Mouse (Mus musculus) MEL (cell line): ENCODE measurements around the gene Rpl6. TPM values are rescaled to one million over a fixed set of nuclear protein-coding genes. Genes with fewer than 3 reads are reported as not detected.
A peak's percentile ranks its signal among the peaks of the same experiment; 100 is the strongest.

ENCODE experiments used
- DNase-seq: peaks from one replicate; pipeline ENCODE4 v3.0.0; 2011; ENCODE audit warnings: low read depth, low spot score
- H3K27ac ChIP-seq: 2 replicates; pipeline ENCODE4 v1.5.1; 2012; ENCODE audit warnings: low read depth, mild to moderate bottlenecking, control low read depth, low read length, moderate library complexity; ENCODE audit not compliant: control insufficient read depth
- H3K27me3 ChIP-seq, 2 experiments: fragments of 150-350 bp in 1 of 2; sonication (generic) in 1 of 2; 2 replicates each; pipeline ENCODE4 v1.6.1; 2012; ENCODE audit warnings: low read length in 2 of 2, mild to moderate bottlenecking in 2 of 2, improper control_type of control experiment in 1 of 2, moderate library complexity in 1 of 2; ENCODE audit not compliant: insufficient read depth in 2 of 2, control insufficient read depth in 1 of 2
- H3K36me3 ChIP-seq, 2 experiments: 2 replicates each; pipeline ENCODE4 v1.6.1; 2012 to 2014; ENCODE audit warnings: low read length in 2 of 2, improper control_type of control experiment in 1 of 2, inconsistent platforms in 1 of 2, mild to moderate bottlenecking in 1 of 2; ENCODE audit not compliant: insufficient read depth in 2 of 2, control insufficient read depth in 1 of 2
- H3K4me1 ChIP-seq, 2 experiments: fragments of 150-350 bp in 1 of 2; sonication (generic) in 1 of 2; 2 replicates each; pipeline ENCODE4 v1.6.1; 2012; ENCODE audit warnings: low read length in 2 of 2, improper control_type of control experiment in 1 of 2, mild to moderate bottlenecking in 1 of 2; ENCODE audit not compliant: insufficient read depth in 2 of 2, control insufficient read depth in 1 of 2
- H3K4me3 ChIP-seq, 2 experiments: fragments of 150-350 bp in 1 of 2; sonication (generic) in 1 of 2; 2 replicates each; pipeline ENCODE4 v1.5.1; 2012; ENCODE audit warnings: low read depth in 2 of 2, low read length in 2 of 2, mild to moderate bottlenecking in 2 of 2, moderate library complexity in 2 of 2, control low read depth in 1 of 2, improper control_type of control experiment in 1 of 2; ENCODE audit not compliant: control insufficient read depth in 1 of 2, insufficient read depth in 1 of 2
- H3K79me2 ChIP-seq: 2 replicates; pipeline ENCODE4 v1.6.1; 2012; ENCODE audit warnings: mild to moderate bottlenecking, low read length, moderate library complexity; ENCODE audit not compliant: control insufficient read depth, poor library complexity, insufficient read depth
- H3K9ac ChIP-seq: 2 replicates; pipeline ENCODE4 v1.6.1; 2012; ENCODE audit warnings: low read depth, mild to moderate bottlenecking, control low read depth, low read length, moderate library complexity; ENCODE audit not compliant: control insufficient read depth, poor library complexity, severe bottlenecking
- H3K9me3 ChIP-seq: fragments of 150-350 bp; sonication (generic); replicated peaks from 2 replicates; pipeline ENCODE4 v1.6.1; 2012; ENCODE audit warnings: mild to moderate bottlenecking, low read length, improper control_type of control experiment, moderate library complexity; ENCODE audit not compliant: insufficient read depth
- BHLHE40 ChIP-seq: IDR thresholded peaks from 2 replicates; pipeline ENCODE4 v1.6.1; 2012; ENCODE audit warnings: low read depth, mild to moderate bottlenecking, inconsistent platforms, low read length, improper control_type of control experiment, borderline replicate concordance
- CHD1 ChIP-seq: IDR thresholded peaks from 2 replicates; pipeline ENCODE4 v1.6.1; 2012; ENCODE audit warnings: low read depth, mild to moderate bottlenecking, inconsistent platforms, low read length, improper control_type of control experiment
- CHD2 ChIP-seq: IDR thresholded peaks from 2 replicates; pipeline ENCODE4 v1.6.1; 2011; ENCODE audit warnings: low read length, improper control_type of control experiment
- CTCF ChIP-seq, 3 experiments: IDR thresholded peaks in 2 of 3; conservative IDR thresholded peaks in 1 of 3; 2 replicates each; pipeline ENCODE4 v1.5.1; 2011 to 2012; ENCODE audit warnings: low read length in 3 of 3, low read depth in 2 of 3, mild to moderate bottlenecking in 2 of 3, improper control_type of control experiment in 1 of 3, inconsistent platforms in 1 of 3, mixed read lengths in 1 of 3, moderate library complexity in 1 of 3; ENCODE audit not compliant: control insufficient read depth in 1 of 3, insufficient read depth in 1 of 3, poor library complexity in 1 of 3, severe bottlenecking in 1 of 3
- E2F4 ChIP-seq: IDR thresholded peaks from 2 replicates; pipeline ENCODE4 v1.6.1; 2011; ENCODE audit warnings: low read depth, low read length, improper control_type of control experiment, borderline replicate concordance
- ELF1 ChIP-seq: IDR thresholded peaks from 2 replicates; pipeline ENCODE4 v1.6.1; 2014; ENCODE audit warnings: low read depth, mild to moderate bottlenecking, inconsistent platforms, low read length, improper control_type of control experiment, moderate library complexity
- EP300 ChIP-seq, 2 experiments: IDR thresholded peaks; 2 replicates each; pipeline ENCODE4 v1.6.1; 2011; ENCODE audit warnings: improper control_type of control experiment in 2 of 2, low read length in 2 of 2, low read depth in 1 of 2, mild to moderate bottlenecking in 1 of 2
- ETS1 ChIP-seq: IDR thresholded peaks from 2 replicates; pipeline ENCODE4 v1.6.1; 2012; ENCODE audit warnings: low read depth, mild to moderate bottlenecking, inconsistent platforms, low read length, improper control_type of control experiment, moderate library complexity
- GABPA ChIP-seq: IDR thresholded peaks from 2 replicates; pipeline ENCODE4 v1.6.1; 2012; ENCODE audit warnings: low read depth, mild to moderate bottlenecking, inconsistent platforms, low read length, improper control_type of control experiment, moderate library complexity
- GATA1 ChIP-seq: IDR thresholded peaks from 2 replicates; pipeline ENCODE4 v1.6.1; 2011; ENCODE audit warnings: low read depth, low read length, improper control_type of control experiment
- HCFC1 ChIP-seq: IDR thresholded peaks from 2 replicates; pipeline ENCODE4 v1.6.1; 2012; ENCODE audit warnings: low read depth, mild to moderate bottlenecking, inconsistent platforms, low read length, improper control_type of control experiment, moderate library complexity
- JUND ChIP-seq: IDR thresholded peaks from 2 replicates; pipeline ENCODE4 v1.6.1; 2011; ENCODE audit warnings: low read depth, mild to moderate bottlenecking, improper control_type of control experiment, low read length
- KAT2A ChIP-seq: conservative IDR thresholded peaks from 2 replicates; pipeline ENCODE4 v1.6.1; 2012; ENCODE audit warnings: low read depth, low read length, improper control_type of control experiment, inconsistent platforms
- MAFK ChIP-seq: IDR thresholded peaks from 2 replicates; pipeline ENCODE4 v1.6.1; 2011; ENCODE audit warnings: low read depth, mild to moderate bottlenecking, low read length, improper control_type of control experiment, borderline replicate concordance
- MAX ChIP-seq: IDR thresholded peaks from 2 replicates; pipeline ENCODE4 v1.6.1; 2011; ENCODE audit warnings: low read length, improper control_type of control experiment
- MAZ ChIP-seq: IDR thresholded peaks from 2 replicates; pipeline ENCODE4 v1.6.1; 2012; ENCODE audit warnings: low read depth, mild to moderate bottlenecking, inconsistent platforms, low read length, improper control_type of control experiment
- MEF2A ChIP-seq: IDR thresholded peaks from 2 replicates; pipeline ENCODE4 v1.6.1; 2014; ENCODE audit warnings: low read depth, mild to moderate bottlenecking, inconsistent platforms, low read length, improper control_type of control experiment; ENCODE audit not compliant: poor library complexity, insufficient replicate concordance, severe bottlenecking; ENCODE audit errors: extremely low read depth
- MXI1 ChIP-seq: IDR thresholded peaks from 2 replicates; pipeline ENCODE4 v1.6.1; 2011; ENCODE audit warnings: mild to moderate bottlenecking, low read depth, low read length, improper control_type of control experiment
- MYB ChIP-seq: IDR thresholded peaks from 2 replicates; pipeline ENCODE4 v1.6.1; 2011; ENCODE audit warnings: mild to moderate bottlenecking, low read depth, low read length, improper control_type of control experiment
- MYC ChIP-seq: IDR thresholded peaks from 2 replicates; pipeline ENCODE4 v1.6.1; 2011; ENCODE audit warnings: low read depth, mild to moderate bottlenecking, low read length, improper control_type of control experiment, moderate library complexity
- NELFE ChIP-seq: IDR thresholded peaks from 2 replicates; pipeline ENCODE4 v1.6.1; 2011; ENCODE audit warnings: low read depth, low read length, improper control_type of control experiment
- NRF1 ChIP-seq: IDR thresholded peaks from 2 replicates; pipeline ENCODE4 v1.6.1; 2014; ENCODE audit warnings: low read depth, mild to moderate bottlenecking, inconsistent platforms, low read length, improper control_type of control experiment, moderate library complexity; ENCODE audit not compliant: poor library complexity, insufficient read depth, severe bottlenecking
- POLR2A ChIP-seq, 2 experiments: IDR thresholded peaks; 2 replicates each; pipeline ENCODE4 v1.6.1; 2011 to 2012; ENCODE audit warnings: low read length in 2 of 2, mild to moderate bottlenecking in 2 of 2, control low read depth in 1 of 2, improper control_type of control experiment in 1 of 2, low read depth in 1 of 2, moderate library complexity in 1 of 2; ENCODE audit not compliant: control insufficient read depth in 1 of 2, insufficient read depth in 1 of 2, poor library complexity in 1 of 2
- POLR2AphosphoS2 ChIP-seq: IDR thresholded peaks from 2 replicates; pipeline ENCODE4 v1.6.1; 2011; ENCODE audit warnings: low read length, improper control_type of control experiment
- POLR2AphosphoS5 ChIP-seq: IDR thresholded peaks from 2 replicates; pipeline ENCODE4 v1.6.1; 2012; ENCODE audit warnings: low read depth, borderline replicate concordance, mild to moderate bottlenecking, inconsistent platforms, low read length, moderate library complexity, mixed read lengths
- RAD21 ChIP-seq: IDR thresholded peaks from 2 replicates; pipeline ENCODE4 v1.6.1; 2011; ENCODE audit warnings: mild to moderate bottlenecking, low read depth, low read length, improper control_type of control experiment
- RCOR1 ChIP-seq: IDR thresholded peaks from 2 replicates; pipeline ENCODE4 v1.6.1; 2012; ENCODE audit warnings: low read depth, mild to moderate bottlenecking, inconsistent platforms, low read length, improper control_type of control experiment
- SIN3A ChIP-seq: IDR thresholded peaks from 2 replicates; pipeline ENCODE4 v1.6.1; 2012; ENCODE audit warnings: low read length, improper control_type of control experiment, inconsistent platforms
- SMC3 ChIP-seq: IDR thresholded peaks from 2 replicates; pipeline ENCODE4 v1.6.1; 2011; ENCODE audit warnings: low read depth, low read length, improper control_type of control experiment
- TAL1 ChIP-seq: IDR thresholded peaks from 2 replicates; pipeline ENCODE4 v1.6.1; 2012; ENCODE audit warnings: mild to moderate bottlenecking, inconsistent platforms, low read length, moderate library complexity, mixed read lengths
- TBP ChIP-seq: IDR thresholded peaks from 2 replicates; pipeline ENCODE4 v1.8.0; 2011; ENCODE audit warnings: low read depth, low read length, improper control_type of control experiment
- UBTF ChIP-seq: IDR thresholded peaks from 2 replicates; pipeline ENCODE4 v1.6.1; 2012; ENCODE audit warnings: low read depth, mild to moderate bottlenecking, inconsistent platforms, low read length, improper control_type of control experiment, moderate library complexity, borderline replicate concordance; ENCODE audit not compliant: insufficient read depth
- USF1 ChIP-seq: IDR thresholded peaks from 2 replicates; pipeline ENCODE4 v1.6.1; 2014; ENCODE audit warnings: low read depth, mild to moderate bottlenecking, inconsistent platforms, low read length, improper control_type of control experiment, moderate library complexity
- USF2 ChIP-seq, 2 experiments: IDR thresholded peaks; 2 replicates each; pipeline ENCODE4 v1.6.1; 2011 to 2012; ENCODE audit warnings: improper control_type of control experiment in 2 of 2, low read length in 2 of 2, borderline replicate concordance in 1 of 2, inconsistent platforms in 1 of 2, low read depth in 1 of 2, mild to moderate bottlenecking in 1 of 2; ENCODE audit not compliant: insufficient read depth in 1 of 2
- ZC3H11A ChIP-seq: IDR thresholded peaks from 2 replicates; pipeline ENCODE4 v1.6.1; 2012; ENCODE audit warnings: low read depth, mild to moderate bottlenecking, inconsistent platforms, low read length, improper control_type of control experiment
- ZKSCAN1 ChIP-seq: IDR thresholded peaks from 2 replicates; pipeline ENCODE4 v1.6.1; 2012; ENCODE audit warnings: low read depth, mild to moderate bottlenecking, inconsistent platforms, low read length, improper control_type of control experiment, moderate library complexity
- ZMIZ1 ChIP-seq: IDR thresholded peaks from 2 replicates; pipeline ENCODE4 v1.6.1; 2012; ENCODE audit warnings: low read depth, mild to moderate bottlenecking, inconsistent platforms, low read length, improper control_type of control experiment, moderate library complexity
- ZNF384 ChIP-seq: IDR thresholded peaks from 2 replicates; pipeline ENCODE4 v1.6.1; 2012; ENCODE audit warnings: low read depth, mild to moderate bottlenecking, inconsistent platforms, low read length, improper control_type of control experiment
- polyA plus RNA-seq, 2 experiments: library from polyadenylated mRNA; stranded (reverse) in 1 of 2; unstranded in 1 of 2; fragments of >175 nt in 1 of 2; fragments of >200 nt in 1 of 2; gene quantifications; 2 replicates each; pipeline versions ENCODE4 v1.2.1 to v1.2.4; 2012; ENCODE audit warnings: low replicate concordance in 2 of 2, low read depth in 1 of 2; ENCODE audit not compliant: insufficient read length in 2 of 2, insufficient read depth in 1 of 2, missing spikeins in 1 of 2
- total RNA-seq: library from RNA; depleted of rRNA; stranded (reverse); fragments of 300-350 nt; gene quantifications from 2 replicates; pipeline ENCODE4 v1.2.3, GENCODE M21; 2012

The Rpl6 gene
- total and polyA plus RNA-seq, 3 experiments: 850 to 2,901 (median 2,779) TPM

DNA sequence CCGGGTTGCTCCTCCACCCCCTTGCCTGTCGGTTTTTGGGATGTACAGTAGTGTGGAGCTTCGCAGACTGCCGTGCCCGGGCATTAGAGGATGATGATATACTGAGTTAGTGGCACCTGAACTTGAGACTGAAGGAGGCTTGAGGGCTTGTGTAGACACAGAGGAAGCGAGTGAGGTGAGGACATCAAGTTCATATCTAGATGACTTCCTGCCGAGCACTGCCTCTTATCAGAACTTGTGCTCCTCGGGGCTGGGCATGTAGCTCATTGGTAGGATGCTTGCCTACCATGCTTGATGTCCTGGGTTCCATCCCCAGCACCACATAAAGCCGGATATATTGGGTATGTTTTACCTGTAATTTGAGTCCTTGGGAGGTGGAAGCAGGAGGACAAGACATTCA lies 26.5 kb downstream of the Rpl6 start:
- Histone ChIP-seq H3K4me1 (peaks cover 20 to 42% of the 10 kb centered on the region in 2 experiments), H3K9ac (no peak overlapping the region), H3K36me3 (peaks cover 0 to 44% of the 10 kb centered on the region in 2 experiments; a peak in 2 of 4 replicates), H3K27me3 (no peaks in the 10 kb centered on the region), H3K27ac (peak overlapping the region; percentile 3; the same call in 1 of the 2 replicates), H3K9me3 (no peaks in the 10 kb centered on the region), H3K4me3 (no peak overlapping the region), H3K79me2 (peaks cover 43% of the 10 kb centered on the region)
- DNase-seq: peak; percentile 66
- no peak for TF ChIP-seq POLR2AphosphoS5
- no peak for TF ChIP-seq ELF1
- no peak for TF ChIP-seq SMC3
- TF ChIP-seq ZNF384: no peak
- TF ChIP-seq TAL1: no peak
- no peak for TF ChIP-seq USF2 (IDR thresholded peaks at IDR 0.05; ENCODE audit: borderline replicate concordance in 1 of 2, insufficient read depth in 1 of 2, low read depth in 1 of 2, low read length in 2 of 2)
- TF ChIP-seq MEF2A: no peak
- no peak for TF ChIP-seq MYC
- TF ChIP-seq MYB: no peak
- TF ChIP-seq POLR2AphosphoS2: no peak
- no peak for TF ChIP-seq CTCF (IDR thresholded peaks at IDR 0.05 in 2 of 3, conservative IDR thresholded peaks at IDR 0.05 in 1 of 3; ENCODE audit: control insufficient read depth in 1 of 3, insufficient read depth in 1 of 3, low read depth in 2 of 3, low read length in 3 of 3, poor library complexity in 1 of 3, severe bottlenecking in 1 of 3)
- no peak for TF ChIP-seq JUND
- TF ChIP-seq MAFK: no peak
- TF ChIP-seq EP300 (IDR thresholded peaks at IDR 0.05; ENCODE audit: low read depth in 1 of 2, low read length in 2 of 2): peak in 1 of 2 experiments; percentile 49; a peak in 2 of 4 replicates
- TF ChIP-seq NRF1: no peak
- no peak for TF ChIP-seq MAZ
- TF ChIP-seq GABPA: no peak
- no peak for TF ChIP-seq NELFE
- TF ChIP-seq RCOR1: peak; percentile 65
- peak; percentile 75 for TF ChIP-seq GATA1
- TF ChIP-seq ZC3H11A: no peak
- TF ChIP-seq ZKSCAN1: no peak
- 0 out of 2 replicates have a peak, but pooled peaks have one; percentile 30 for TF ChIP-seq MAX
- TF ChIP-seq SIN3A: peak; percentile 39; the same call in 1 of the 2 replicates
- TF ChIP-seq UBTF: no peak
- TF ChIP-seq TBP: peak; percentile 76
- no peak for TF ChIP-seq ZMIZ1
- no peak for TF ChIP-seq CHD1
- TF ChIP-seq MXI1: peak; percentile 57; the same call in 1 of the 2 replicates
- TF ChIP-seq E2F4: no peak
- no peak for TF ChIP-seq KAT2A
- TF ChIP-seq POLR2A (IDR thresholded peaks at IDR 0.05; ENCODE audit: control insufficient read depth in 1 of 2, insufficient read depth in 1 of 2, low read depth in 1 of 2, low read length in 2 of 2, poor library complexity in 1 of 2): no peak
- no peak for TF ChIP-seq CHD2
- no peak for TF ChIP-seq BHLHE40
- no peak for TF ChIP-seq RAD21
- TF ChIP-seq HCFC1: no peak
- no peak for TF ChIP-seq USF1
- TF ChIP-seq ETS1: peak; percentile 59; the same call in 1 of the 2 replicates
